Mouse (Mus musculus): ENCODE results near the gene H2-M5. TPM values are rescaled to one million over a fixed set of nuclear protein-coding genes. Genes with fewer than 3 reads are reported as not detected.

The H2-M5 gene
- polyA plus RNA-seq, 1 experiment from 2014 or later = not detected

GRCm38 (mm10) chr17:36953062-36953461 lies 36.3 kb downstream of the H2-M5 start:
- no peak for ATAC-seq
- Histone ChIP-seq H3K4me1 (replicated peaks; ENCODE audit: control insufficient read depth, insufficient read depth, low read length) (peaks cover 4% of the 10 kb centered on the region; the same call in 1 of the 2 replicates), H3K9me3 (ENCODE audit: control insufficient read depth) (no peaks in the 10 kb centered on the region), H3K4me2 (replicated peaks; ENCODE audit: low read depth) (no peak overlapping the region), H3K27ac (ENCODE audit: low read depth, low read length) (no peak overlapping the region), H3K36me3 (ENCODE audit: control insufficient read depth, insufficient read depth) (peaks cover 23% of the 10 kb centered on the region), H3K27me3 (replicated peaks; ENCODE audit: control insufficient read depth, insufficient read depth, low read length) (no peaks in the 10 kb centered on the region), H3K9ac (ENCODE audit: low read depth, low read length) (no peak overlapping the region), H3K4me3 (ENCODE audit: low read depth, low read length) (no peak overlapping the region)
- TF ChIP-seq CTCF (IDR thresholded peaks at IDR 0.05; ENCODE audit: low read depth) = no peak
- 97% methylated on average over 1 of the region's 1 CpGs for WGBS

- Histone ChIP-seq H3K4me1 (replicated peaks; ENCODE audit: control insufficient read depth, insufficient read depth, low read length) (peaks cover 3% of the 10 kb centered on the region; the same call in 1 of the 2 replicates), H3K9me3 (ENCODE audit: control insufficient read depth) (no peaks in the 10 kb centered on the region), H3K4me3 (ENCODE audit: low read depth, low read length) (no peak overlapping the region), H3K9ac (ENCODE audit: low read depth, low read length) (no peak overlapping the region), H3K4me2 (replicated peaks; ENCODE audit: low read depth) (no peak overlapping the region), H3K36me3 (ENCODE audit: control insufficient read depth, insufficient read depth) (peaks cover 23% of the 10 kb centered on the region), H3K27me3 (replicated peaks; ENCODE audit: control insufficient read depth, insufficient read depth, low read length) (no peaks in the 10 kb centered on the region), H3K27ac (ENCODE audit: low read depth, low read length) (no peak overlapping the region)
- WGBS = 88% methylated on average over 2 of the region's 2 CpGs
- ATAC-seq = no peak
- TF ChIP-seq CTCF (IDR thresholded peaks at IDR 0.05; ENCODE audit: low read depth) = no peak
These were observed 36.7 kb downstream of the H2-M5 start for GRCm38 (mm10) chr17:36952631-36953030.

- Histone ChIP-seq H3K4me3 (ENCODE audit: low read depth, low read length) (peak within 1 kb of the TSS; percentile 76), H3K27me3 (replicated peaks; ENCODE audit: control insufficient read depth, insufficient read depth, low read length) (no peaks in the 10 kb centered on the region), H3K4me1 (replicated peaks; ENCODE audit: control insufficient read depth, insufficient read depth, low read length) (no peaks in the 10 kb centered on the region), H3K36me3 (ENCODE audit: control insufficient read depth, insufficient read depth) (peaks cover 23% of the 10 kb centered on the region), H3K4me2 (replicated peaks; ENCODE audit: low read depth) (peak within 1 kb of the TSS; percentile 71), H3K9me3 (ENCODE audit: control insufficient read depth) (no peaks in the 10 kb centered on the region), H3K27ac (ENCODE audit: low read depth, low read length) (peak within 1 kb of the TSS; percentile 70; the same call in 1 of the 2 replicates), H3K9ac (ENCODE audit: low read depth, low read length) (peak within 1 kb of the TSS; percentile 61)
- TF ChIP-seq CTCF (IDR thresholded peaks at IDR 0.05; ENCODE audit: low read depth) = 0 out of 2 replicates have a peak, but pooled peaks have one; percentile 7
- peak; percentile 98 for ATAC-seq
- 2% methylated on average over 36 of the region's 36 CpGs for WGBS
These were observed 38.1 kb downstream of the H2-M5 start, which contains the start of gene Ppp1r11 for GRCm38 (mm10) chr17:36950981-36951947. Ppp1r11 (minus strand) TSS chr17:36951741.

- no peak for ATAC-seq
- TF ChIP-seq CTCF (IDR thresholded peaks at IDR 0.05; ENCODE audit: low read depth) = no peak
- Histone ChIP-seq H3K9me3 (ENCODE audit: control insufficient read depth) (no peaks in the 10 kb centered on the region), H3K9ac (ENCODE audit: low read depth, low read length) (no peak overlapping the region), H3K4me1 (replicated peaks; ENCODE audit: control insufficient read depth, insufficient read depth, low read length) (no peaks in the 10 kb centered on the region), H3K4me3 (ENCODE audit: low read depth, low read length) (no peak overlapping the region), H3K36me3 (ENCODE audit: control insufficient read depth, insufficient read depth) (peaks cover 17% of the 10 kb centered on the region), H3K27me3 (replicated peaks; ENCODE audit: control insufficient read depth, insufficient read depth, low read length) (0 out of 2 replicates have a peak, but pooled peaks cover 14% of the 10 kb centered on the region), H3K27ac (ENCODE audit: low read depth, low read length) (peak overlapping the region; percentile 35; the same call in 1 of the 2 replicates), H3K4me2 (replicated peaks; ENCODE audit: low read depth) (no peak overlapping the region)
- WGBS = 91% methylated on average over 8 of the region's 8 CpGs
These were observed 40.1 kb downstream of the H2-M5 start for GRCm38 (mm10) chr17:36949265-36949664.

- TF ChIP-seq CTCF (IDR thresholded peaks at IDR 0.05; ENCODE audit: low read depth) = no peak
- H3K27ac ChIP-seq (ENCODE audit: low read depth, low read length) = no peak overlapping the region
- no peaks in the 10 kb centered on the region for H3K9me3 ChIP-seq (ENCODE audit: control insufficient read depth)
- no peak for ATAC-seq
- H3K4me1 ChIP-seq (replicated peaks; ENCODE audit: control insufficient read depth, insufficient read depth, low read length) = no peaks in the 10 kb centered on the region
- 71% methylated on average over 1 of the region's 1 CpGs for WGBS
- H3K36me3 ChIP-seq (ENCODE audit: control insufficient read depth, insufficient read depth) = peaks cover 12% of the 10 kb centered on the region; the same call in 1 of the 2 replicates
- no peak overlapping the region for H3K4me2 ChIP-seq (replicated peaks; ENCODE audit: low read depth)
- no peak overlapping the region for H3K9ac ChIP-seq (ENCODE audit: low read depth, low read length)
- peaks cover 24% of the 10 kb centered on the region for H3K27me3 ChIP-seq (replicated peaks; ENCODE audit: control insufficient read depth, insufficient read depth, low read length)
- H3K4me3 ChIP-seq (ENCODE audit: low read depth, low read length) = no peak overlapping the region
These were observed 41.1 kb downstream of the H2-M5 start for GRCm38 (mm10) chr17:36948286-36948685.

All from intestine, postnatal 0 days (tissue).